Mouse (Mus musculus) embryo, embryonic 10 days (tissue): Measurements from ENCODE around the gene 4930519G04Rik.
"Not testable (repeated sequence)": the region's sequence is repeated elsewhere in the genome, so short reads cannot be mapped to it uniquely, and the experiment has no call there.

Experiments
- DNase-seq: peaks from one replicate; pipeline ENCODE4 v3.0.0-alpha.2; 2015; ENCODE audit warnings: low spot score

The 4930519G04Rik gene

GRCm38 (mm10) chr5:114853364-114853763 is at the start of gene 4930519G04Rik:
4930519G04Rik (plus strand) TSS chr5:114853664.
- not testable (repeated sequence) for DNase-seq

GRCm38 (mm10) chr5:114804335-114804734 is 49.1 kb upstream of the 4930519G04Rik start:
- DNase-seq = no peak

GRCm38 (mm10) chr5:114804958-114805357 is 48.5 kb upstream of the 4930519G04Rik start:
- DNase-seq = peak; percentile 53

- DNase-seq = no peak
These were observed 47.8 kb upstream of the 4930519G04Rik start for GRCm38 (mm10) chr5:114805436-114806350.

GRCm38 (mm10) chr5:114806636-114807035 is 46.8 kb upstream of the 4930519G04Rik start:
- no peak for DNase-seq

GRCm38 (mm10) chr5:114807063-114807462 is 46.4 kb upstream of the 4930519G04Rik start:
- no peak for DNase-seq

GRCm38 (mm10) chr5:114807468-114807867 is 46.0 kb upstream of the 4930519G04Rik start:
- DNase-seq = no peak

- no peak for DNase-seq
These were observed 45.6 kb upstream of the 4930519G04Rik start for GRCm38 (mm10) chr5:114807893-114808292.

- no peak for DNase-seq
These were observed 45.1 kb upstream of the 4930519G04Rik start for GRCm38 (mm10) chr5:114808385-114808784.

GRCm38 (mm10) chr5:114809181-114809756 is 44.2 kb upstream of the 4930519G04Rik start:
- DNase-seq = no peak

- DNase-seq = no peak
These were observed 43.6 kb upstream of the 4930519G04Rik start for GRCm38 (mm10) chr5:114809826-114810225.

GRCm38 (mm10) chr5:114813525-114814181 is 39.8 kb upstream of the 4930519G04Rik start:
- peak; percentile 95 for DNase-seq

- DNase-seq = no peak
These were observed 36.9 kb upstream of the 4930519G04Rik start for GRCm38 (mm10) chr5:114816599-114816998.

GRCm38 (mm10) chr5:114818124-114818523 is 35.3 kb upstream of the 4930519G04Rik start:
- DNase-seq = no peak

- DNase-seq = peak; percentile 90
These were observed 30.4 kb upstream of the 4930519G04Rik start, which contains the start of gene 1500011B03Rik for GRCm38 (mm10) chr5:114822796-114823688. 1500011B03Rik (minus strand) TSS chr5:114823468.

GRCm38 (mm10) chr5:114824197-114824596 is 29.3 kb upstream of the 4930519G04Rik start:
- DNase-seq = peak; percentile 54

GRCm38 (mm10) chr5:114825978-114826691 is 27.3 kb upstream of the 4930519G04Rik start:
- peak; percentile 96 for DNase-seq

- no peak for DNase-seq
These were observed 26.0 kb upstream of the 4930519G04Rik start for GRCm38 (mm10) chr5:114827427-114827826.

- DNase-seq = no peak
These were observed 23.7 kb upstream of the 4930519G04Rik start for GRCm38 (mm10) chr5:114829740-114830139.

GRCm38 (mm10) chr5:114836886-114837285 is 16.6 kb upstream of the 4930519G04Rik start:
- DNase-seq = peak; percentile 40

GRCm38 (mm10) chr5:114840481-114840880 is 13.0 kb upstream of the 4930519G04Rik start:
- not testable (repeated sequence) for DNase-seq
